Mouse (Mus musculus): ENCODE data around the gene P3h4.
A peak's percentile ranks its signal among the peaks of the same experiment; 100 is the strongest.

The P3h4 gene

DNA sequence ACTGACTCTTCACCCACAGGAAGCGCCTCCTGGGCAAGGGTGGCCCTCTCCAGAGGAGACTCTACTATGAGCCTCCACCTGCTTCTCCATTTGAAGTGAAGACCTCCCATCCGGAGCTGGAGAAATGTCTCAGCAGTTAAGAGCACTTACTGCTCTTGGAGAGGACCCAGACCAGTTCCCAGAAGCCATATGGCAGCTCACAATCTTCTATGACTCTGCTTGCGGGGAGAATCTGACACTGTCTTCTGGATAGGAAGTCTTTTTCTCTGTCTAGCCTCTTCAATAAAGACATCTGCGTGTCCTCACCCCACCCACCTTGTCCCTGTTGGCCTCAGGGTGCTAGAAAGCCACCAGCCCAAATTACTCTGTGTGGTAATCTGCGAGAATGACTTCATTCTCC, 21.7 kb downstream of the P3h4 start:
- DNase-seq (ENCODE audit: low spot score in 2 of 2): no peak

- no peak for DNase-seq (ENCODE audit: low spot score in 2 of 2)
These were observed 22.7 kb downstream of the P3h4 start for GRCm38 (mm10) chr11:100391884-100392345.

DNA sequence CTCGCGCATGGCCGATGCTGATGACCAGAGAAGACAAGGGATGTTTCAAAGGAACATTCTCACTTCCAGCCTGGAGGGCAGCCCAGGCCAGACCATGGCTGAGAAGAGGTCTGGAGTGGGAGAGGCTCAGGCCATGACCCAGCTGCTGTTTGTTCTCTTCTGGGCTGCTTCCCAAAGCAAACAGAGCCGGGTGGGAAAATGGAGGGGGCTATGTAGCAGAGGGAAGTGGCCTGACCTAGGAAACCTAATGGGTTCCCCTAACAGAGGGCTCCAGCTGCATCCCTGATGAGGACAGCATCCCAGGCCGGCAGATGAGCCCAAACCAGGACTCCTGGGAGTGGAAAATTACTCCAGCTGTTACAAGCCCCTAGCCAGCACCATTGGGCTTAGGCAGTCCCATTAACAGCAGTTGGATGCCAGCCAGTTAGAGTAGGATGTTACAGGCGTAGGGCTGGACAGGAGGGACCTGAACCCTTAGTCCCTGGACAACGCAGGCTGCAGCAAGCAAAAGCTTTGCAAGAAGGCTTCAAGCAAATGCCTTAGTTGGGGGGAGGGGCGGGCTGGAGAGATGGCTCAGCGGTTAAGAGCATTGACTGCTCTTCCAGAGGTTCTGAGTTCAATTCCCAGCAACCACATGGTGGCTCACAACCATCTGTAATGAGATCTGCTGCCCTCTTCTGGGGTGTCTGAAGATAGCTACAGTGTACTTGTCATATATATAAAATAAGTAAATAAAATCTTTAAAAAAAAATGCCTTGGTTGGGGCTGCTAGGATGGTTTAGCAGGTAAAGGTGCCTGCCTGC, 23.4 kb downstream of the P3h4 start:
- no peak for DNase-seq (ENCODE audit: low spot score in 2 of 2)

DNA sequence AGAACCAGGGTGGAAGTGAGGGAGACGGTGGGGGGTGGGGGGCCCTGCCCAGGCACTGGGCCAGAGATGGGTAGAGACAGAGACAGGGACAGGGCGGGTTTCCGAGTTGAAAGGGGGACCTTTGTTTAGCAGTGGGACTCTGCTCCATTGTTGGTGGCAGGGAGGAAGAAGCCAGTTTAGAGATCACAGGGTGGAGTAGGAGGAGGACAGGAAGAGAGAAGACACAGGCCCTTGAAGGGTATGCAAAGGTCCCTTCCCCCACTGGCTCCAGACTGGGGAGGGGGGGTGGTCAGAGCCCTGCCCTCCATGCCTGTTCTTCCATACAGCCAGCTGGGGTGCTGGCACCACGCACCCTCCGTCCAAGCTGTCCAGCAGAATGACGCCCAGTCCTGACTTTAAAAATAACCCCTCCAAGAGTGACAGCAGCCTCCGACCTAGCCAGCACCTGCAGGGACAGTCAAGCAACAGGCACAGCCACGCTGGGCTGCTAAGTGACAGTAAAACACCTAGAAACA, 24.6 kb downstream of the P3h4 start:
- no peak for DNase-seq (ENCODE audit: low spot score in 2 of 2)

GRCm38 (mm10) chr11:100388588-100388987, 26.0 kb downstream of the P3h4 start:
- DNase-seq (ENCODE audit: low spot score in 2 of 2): no peak

DNA sequence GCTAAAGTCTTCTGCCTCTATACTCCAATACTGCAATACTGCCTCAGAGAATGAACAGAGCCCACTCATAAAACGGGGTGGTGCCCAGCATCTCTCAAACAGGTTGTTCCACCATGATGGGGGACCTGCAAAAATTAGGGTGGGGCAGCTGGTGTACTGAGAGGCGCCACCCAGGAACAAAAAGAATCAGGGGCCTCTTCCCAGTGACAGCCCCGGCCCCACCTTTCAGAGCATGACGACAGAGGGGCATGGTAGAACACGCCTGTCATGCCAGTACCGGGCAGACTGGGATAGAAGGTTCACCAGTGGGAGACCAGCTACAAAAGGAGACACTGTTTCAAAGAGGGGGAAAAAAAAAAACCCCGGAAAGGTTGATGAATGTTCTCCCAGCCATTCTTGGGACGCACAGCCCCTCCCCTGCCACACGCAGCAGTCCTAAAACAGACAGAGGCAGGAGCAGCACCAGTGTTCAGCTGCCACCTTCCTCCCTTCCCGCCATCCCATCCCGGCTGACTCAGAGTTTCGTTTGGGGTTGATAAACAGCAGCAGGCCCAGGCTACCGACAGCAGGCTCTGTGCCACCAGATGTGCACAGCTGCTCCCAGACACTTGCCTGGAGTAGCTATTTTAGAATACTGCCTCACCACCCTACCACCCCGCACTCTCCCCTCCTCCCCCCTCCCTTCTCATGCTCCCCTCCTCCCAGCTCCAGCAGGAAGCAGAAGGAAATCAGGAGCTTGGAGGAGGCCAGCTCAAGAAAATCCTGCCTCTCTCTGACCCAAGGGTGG, 26.9 kb downstream of the P3h4 start:
- no peak for DNase-seq (ENCODE audit: low spot score in 2 of 2)

DNA sequence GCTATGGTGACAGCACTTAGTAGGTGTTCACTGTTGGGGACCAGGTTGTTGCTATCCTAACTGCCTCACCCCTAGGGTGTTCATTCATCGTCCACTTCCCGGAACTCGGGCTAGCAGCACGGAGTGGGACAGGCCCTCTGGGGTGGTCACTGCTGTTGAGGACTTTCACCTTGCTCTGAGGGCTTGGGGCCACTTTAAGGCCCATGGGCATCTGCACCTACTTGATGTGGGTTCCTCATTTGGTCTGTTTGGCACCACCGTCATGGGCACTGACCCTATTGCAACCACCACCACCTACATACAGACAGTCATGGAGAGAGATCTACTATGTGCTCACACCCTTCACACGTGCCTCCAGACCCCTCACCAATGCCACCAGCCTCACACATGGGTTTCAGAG, 27.5 kb downstream of the P3h4 start:
- DNase-seq (ENCODE audit: low spot score in 2 of 2): no peak

DNA sequence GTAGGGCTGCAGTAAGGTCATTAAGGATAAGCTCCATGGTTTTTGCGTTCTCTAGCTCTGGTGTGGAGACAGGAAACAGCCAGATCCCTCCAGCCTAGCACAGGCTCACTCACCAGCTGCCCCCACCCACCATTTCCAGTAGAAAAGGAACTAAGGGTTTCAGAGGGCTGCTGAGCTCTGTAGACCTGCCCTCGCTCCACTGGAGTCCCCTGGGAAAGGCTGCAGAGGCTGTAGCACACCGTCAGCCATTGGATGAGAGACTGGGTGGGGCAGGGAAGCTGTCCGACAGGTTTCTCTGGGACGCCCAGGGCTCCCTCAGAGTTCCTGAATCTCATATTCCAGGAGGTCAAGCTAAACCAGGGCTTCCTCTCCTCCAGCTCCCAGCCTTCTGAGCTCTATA, 28.1 kb downstream of the P3h4 start:
- no peak for DNase-seq (ENCODE audit: low spot score in 2 of 2)

DNA sequence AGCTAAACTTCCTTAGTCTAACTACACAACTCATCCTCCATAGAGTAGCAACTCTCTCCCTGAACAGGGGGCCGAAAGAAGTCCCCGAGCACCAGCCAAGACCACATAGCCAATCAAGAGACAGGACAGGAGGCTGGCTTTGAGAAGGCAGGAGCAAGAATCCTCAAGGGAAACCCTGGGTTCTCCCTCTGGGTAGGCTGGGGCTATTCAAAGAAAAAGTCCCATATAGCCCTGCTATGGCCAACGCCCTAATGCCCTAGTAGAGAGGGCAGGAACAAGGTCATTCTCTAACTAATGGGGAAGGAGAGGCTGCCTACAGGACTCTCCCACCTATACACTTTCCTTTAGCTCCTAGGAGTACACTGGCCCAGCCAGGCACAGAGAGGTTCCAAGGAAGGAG, 29.6 kb downstream of the P3h4 start:
- DNase-seq (ENCODE audit: low spot score in 2 of 2): no peak

- DNase-seq (ENCODE audit: low spot score in 2 of 2): peak in 1 of 2 experiments; percentile 12
These were observed 32.0 kb downstream of the P3h4 start for GRCm38 (mm10) chr11:100382682-100383081.

DNA sequence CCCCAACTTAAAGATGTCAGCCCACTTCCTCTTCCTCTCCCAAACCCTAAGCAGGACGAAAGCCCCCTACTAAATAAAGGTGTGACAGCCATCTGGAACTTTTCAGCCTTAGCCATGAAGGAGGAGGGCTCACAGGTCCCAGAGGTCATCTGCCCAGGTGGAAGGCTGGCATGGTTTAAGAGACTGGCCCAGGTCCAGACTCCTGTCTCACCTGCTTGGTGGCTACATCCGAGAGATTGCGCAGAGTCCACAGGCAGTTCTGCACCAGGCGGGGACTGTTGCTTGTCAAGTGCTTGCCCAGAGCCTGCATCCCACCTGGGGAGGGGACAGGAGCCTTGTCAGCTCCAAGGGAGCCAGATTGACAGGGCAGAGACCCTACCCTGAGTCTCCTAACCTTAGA, 35.3 kb downstream of the P3h4 start:
- no peak for DNase-seq (ENCODE audit: low spot score in 2 of 2)

GRCm38 (mm10) chr11:100378446-100378845, 36.2 kb downstream of the P3h4 start:
- no peak for DNase-seq (ENCODE audit: low spot score in 2 of 2)

- DNase-seq (ENCODE audit: low spot score in 2 of 2): no peak
These were observed 36.6 kb downstream of the P3h4 start for GRCm38 (mm10) chr11:100377989-100378388.

DNA sequence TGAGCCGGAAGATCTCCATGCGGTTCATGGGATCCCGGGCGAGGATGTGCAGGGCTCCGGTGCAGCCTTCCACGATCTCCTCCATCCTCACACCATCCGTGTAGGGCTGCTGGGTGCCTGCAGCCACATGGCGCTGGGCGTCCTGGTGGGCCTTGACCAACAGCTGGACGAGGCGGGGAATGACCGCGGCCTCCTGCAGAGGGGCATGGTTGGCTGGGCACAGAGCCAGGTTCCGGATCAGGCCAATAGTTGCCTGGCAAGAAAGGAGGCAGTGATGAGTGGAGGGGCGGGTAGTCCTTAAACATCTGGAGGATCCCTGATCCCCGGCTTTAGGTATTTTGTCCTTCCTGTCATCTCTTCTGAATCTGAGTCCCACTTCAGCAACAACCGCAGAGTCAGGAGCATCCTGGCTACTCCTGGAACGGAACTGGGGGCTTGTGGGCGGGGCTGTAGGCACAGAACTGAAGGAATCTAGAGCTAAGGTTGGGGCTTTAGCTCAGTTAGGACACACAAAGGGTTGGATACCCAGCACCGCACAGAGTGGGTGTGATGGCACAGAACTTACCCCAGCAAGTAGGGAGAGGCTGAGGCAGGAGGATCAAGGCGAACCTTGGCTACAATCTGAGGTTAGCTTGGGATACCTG, 37.8 kb downstream of the P3h4 start:
- DNase-seq (ENCODE audit: low spot score in 2 of 2): peak in 1 of 2 experiments; percentile 12

DNA sequence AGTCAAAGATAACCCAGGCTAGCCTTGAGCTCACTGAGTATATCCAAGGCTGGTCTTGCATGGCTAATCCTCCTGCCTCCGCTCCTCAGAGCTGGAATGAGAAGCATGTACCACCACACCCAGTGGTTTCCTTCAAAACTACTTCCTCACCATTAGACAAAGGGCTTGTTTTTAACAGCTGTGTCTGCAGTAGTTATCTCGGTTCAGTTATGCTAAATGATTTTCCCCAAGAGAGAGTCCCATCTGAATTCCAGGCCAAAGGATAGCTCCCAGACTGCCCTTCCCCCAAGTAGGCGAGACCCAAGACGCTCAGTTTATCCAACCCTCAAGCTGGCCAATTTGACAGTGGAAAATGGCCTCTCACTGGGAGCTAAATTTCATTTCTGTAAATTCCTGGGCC, 38.6 kb downstream of the P3h4 start:
- DNase-seq (ENCODE audit: low spot score in 2 of 2): no peak

- no peak for DNase-seq (ENCODE audit: low spot score in 2 of 2)
These were observed 39.5 kb downstream of the P3h4 start for GRCm38 (mm10) chr11:100375127-100375526.

GRCm38 (mm10) chr11:100371981-100372558, 42.6 kb downstream of the P3h4 start:
- DNase-seq (ENCODE audit: low spot score in 2 of 2): no peak

GRCm38 (mm10) chr11:100369822-100370221, 44.8 kb downstream of the P3h4 start:
- no peak for DNase-seq (ENCODE audit: low spot score in 2 of 2)

DNA sequence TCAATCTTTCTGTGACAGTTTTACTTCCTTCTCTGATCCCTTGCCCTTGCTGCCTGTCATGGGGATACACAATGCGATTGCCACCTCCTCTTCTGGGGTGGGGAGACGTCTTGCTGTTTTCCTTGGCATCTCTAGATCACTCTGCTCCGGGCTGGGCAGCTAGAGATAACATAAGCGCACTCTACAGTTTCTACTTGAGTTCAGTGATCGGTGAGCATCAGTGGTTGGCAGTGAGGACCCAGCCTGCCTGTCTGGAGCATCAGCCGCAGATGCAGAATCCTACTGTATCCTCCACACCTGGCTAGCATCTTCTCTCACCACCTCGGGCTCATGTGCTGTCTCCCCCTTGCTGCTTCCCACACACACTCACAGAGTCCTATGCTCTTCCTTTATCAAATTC, 45.5 kb downstream of the P3h4 start:
- DNase-seq (ENCODE audit: low spot score in 2 of 2): no peak

- DNase-seq (ENCODE audit: low spot score in 2 of 2): peak; percentile 53 to 79
These were observed 51.6 kb downstream of the P3h4 start for GRCm38 (mm10) chr11:100362979-100363562.

- DNase-seq (ENCODE audit: low spot score in 2 of 2): peak; percentile 72 to 90
These were observed 52.2 kb downstream of the P3h4 start for GRCm38 (mm10) chr11:100362209-100362978.
